Mouse (Mus musculus) left cerebral cortex, adult 2 months (tissue): ENCODE measurements around the gene Hrh1. TPM values are rescaled to one million over a fixed set of nuclear protein-coding genes. Genes with fewer than 3 reads are reported as not detected.
A peak's percentile ranks its signal among the peaks of the same experiment; 100 is the strongest.

Experiments used
- DNase-seq, 2 experiments: peaks; one replicate each; pipeline ENCODE4 v3.0.0; 2021 to 2022; ENCODE audit warnings: low spot score in 2 of 2, mixed read lengths in 1 of 2; ENCODE audit errors: extremely low spot score in 1 of 2
- H3K27ac ChIP-seq: fragments of 200-600 bp; 2 replicates; pipeline ENCODE4 v1.8.1; 2022
- H3K4me3 ChIP-seq: fragments of 200-600 bp; 2 replicates; pipeline ENCODE4 v1.8.1; 2022
- CTCF ChIP-seq: fragments of 200-600 bp; IDR thresholded peaks from 2 replicates; pipeline ENCODE4 v1.8.1; 2022; ENCODE audit warnings: antibody characterized with exemption, mild to moderate bottlenecking, moderate library complexity
- intact Hi-C: fragments of 180-260 bp; cut with DNase I; formaldehyde crosslinking; loops from one replicate; pipeline ENCODE4 v1.15.1; 2025
- total RNA-seq, 2 experiments: library from RNA; stranded (reverse); gene quantifications; 2 replicates each; pipeline ENCODE4 v1.2.3; 2021

Hrh1 gene
- total RNA-seq, 2 experiments from 2014 or later = 24.2 to 25.6 TPM

DNA sequence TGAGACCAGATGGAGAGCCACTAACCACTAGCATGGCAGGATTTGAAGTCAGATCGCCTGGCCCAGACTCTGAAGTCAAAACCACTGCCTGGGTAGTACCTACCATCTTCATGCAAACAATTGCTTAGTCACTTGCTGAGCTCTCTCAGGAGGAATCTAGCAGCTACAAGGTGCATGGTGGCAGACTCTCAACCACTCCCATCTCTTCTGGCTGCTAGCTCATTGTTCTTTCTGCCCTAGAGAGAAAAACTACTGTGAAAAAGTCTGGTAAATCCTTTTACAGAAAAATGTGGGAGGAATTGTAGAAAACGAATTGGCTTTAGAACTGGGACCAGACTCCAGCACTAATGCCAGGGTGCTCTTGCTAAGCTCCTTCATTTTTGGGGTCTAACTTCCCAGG, 7.6 kb upstream of the Hrh1 start:
- no peak overlapping the region for H3K4me3 ChIP-seq
- intact Hi-C loops = no loop called here
- TF ChIP-seq CTCF = no peak

DNA sequence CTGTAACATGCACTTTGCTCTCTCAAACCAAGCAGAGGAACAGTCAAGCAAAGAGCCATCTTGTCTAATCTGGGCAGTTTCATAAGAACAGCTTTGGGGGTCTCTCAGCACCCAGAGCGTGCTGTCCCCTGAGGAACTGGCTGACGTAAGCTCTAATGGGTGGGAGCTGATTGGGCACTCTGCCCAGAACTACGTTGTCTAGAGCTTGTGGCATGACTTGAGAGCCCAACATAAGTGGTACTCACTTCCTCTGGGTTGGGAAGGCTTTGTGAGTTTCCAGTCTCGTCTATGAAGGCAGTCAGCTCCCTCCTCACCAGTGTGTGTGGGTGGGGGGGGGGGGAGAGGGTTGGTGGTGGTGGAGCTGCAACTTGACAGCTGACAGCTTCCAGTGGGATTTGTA, 2.8 kb upstream of the Hrh1 start:
- no peak overlapping the region for H3K4me3 ChIP-seq
- TF ChIP-seq CTCF = no peak
- intact Hi-C loops = no loop called here
- no peak for DNase-seq
- no peak overlapping the region for H3K27ac ChIP-seq

More for the DNA sequence above, 7.6 kb upstream of the Hrh1 start:
- no peak overlapping the region for H3K27ac ChIP-seq
- no peak for DNase-seq

DNA sequence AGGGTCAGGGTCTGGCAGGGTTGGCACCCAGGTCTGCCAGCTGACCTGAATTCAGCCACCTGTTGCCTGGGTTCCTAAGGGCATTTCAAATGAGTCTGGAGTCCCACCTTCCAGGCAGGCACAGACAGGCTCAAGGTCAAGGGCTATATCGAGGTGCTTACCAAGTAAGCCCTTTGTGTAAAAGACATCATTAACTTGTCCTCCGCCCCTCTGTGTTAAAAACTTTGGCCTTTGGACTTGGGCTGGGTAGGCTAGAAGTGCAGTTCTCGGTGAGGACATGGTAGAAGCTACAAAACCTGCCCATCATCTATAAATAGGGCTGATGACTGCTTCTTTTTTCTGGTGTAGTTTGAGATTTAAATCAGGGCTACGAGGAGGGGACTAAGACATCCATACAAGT, 1.1 kb upstream of the Hrh1 start:
- DNase-seq = no peak
- Histone ChIP-seq H3K4me3 (no peak overlapping the region), H3K27ac (peak overlapping the region; percentile 53; the same call in 1 of the 2 replicates)
- TF ChIP-seq CTCF = no peak
- intact Hi-C loops = loop anchor here (2.0 kb wide), 1 partner anchor 28 kb away; no protein-coding TSS in a partner anchor

DNA sequence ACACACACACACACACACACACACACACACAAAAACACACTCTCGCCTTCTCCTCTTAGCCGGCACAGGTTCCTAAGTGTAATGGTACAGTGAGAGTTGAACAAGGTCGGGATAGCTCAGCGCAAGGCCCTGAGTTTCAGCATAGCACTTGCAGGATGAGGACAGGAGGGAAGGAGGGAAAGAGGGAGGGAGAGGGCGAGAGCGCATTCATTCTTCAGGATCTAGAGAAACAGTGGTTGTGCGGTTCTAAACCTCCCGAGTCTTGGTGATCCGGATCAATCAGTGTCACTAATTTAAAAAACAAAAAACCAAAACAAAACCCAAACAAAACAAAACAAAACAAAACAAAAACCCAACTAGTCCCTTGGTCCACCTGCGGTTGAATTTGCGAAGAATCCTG, 456 bp upstream of the Hrh1 start:
- H3K4me3 ChIP-seq = peak overlapping the region; percentile 64
- TF ChIP-seq CTCF = no peak
- intact Hi-C loops = loop anchor here (2.0 kb wide), 1 partner anchor 28 kb away; no protein-coding TSS in a partner anchor
- no peak for DNase-seq
- H3K27ac ChIP-seq = peak overlapping the region; percentile 81

DNA sequence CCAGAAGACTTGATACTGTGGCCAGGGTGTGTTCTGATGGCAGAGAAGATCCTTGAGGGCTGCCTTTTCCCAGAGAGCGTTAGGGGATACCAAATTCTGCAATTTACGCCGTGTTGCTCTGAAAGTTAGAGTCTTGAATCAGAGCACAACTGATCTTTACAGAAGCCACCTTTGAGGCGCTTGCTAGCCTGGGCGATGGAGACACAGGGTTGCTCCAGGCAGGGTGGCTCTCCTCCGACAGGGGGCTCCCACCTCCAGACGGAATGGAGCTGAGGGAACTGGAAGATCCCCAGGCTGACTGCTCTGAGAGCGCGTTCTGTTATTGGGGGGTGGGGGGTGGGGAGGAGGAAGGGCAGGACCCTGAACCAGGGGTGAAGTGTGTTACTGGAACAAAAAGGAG, 890 bp downstream of the Hrh1 start:
- TF ChIP-seq CTCF = peak; percentile 55
- intact Hi-C loops = loop anchor here (2.0 kb wide), 2 partner anchors 52 to 60 kb away; no protein-coding TSS in a partner anchor
- H3K27ac ChIP-seq = peak overlapping the region; percentile 81
- H3K4me3 ChIP-seq = peak overlapping the region; percentile 64
- DNase-seq = peak; percentile 70 to 71

DNA sequence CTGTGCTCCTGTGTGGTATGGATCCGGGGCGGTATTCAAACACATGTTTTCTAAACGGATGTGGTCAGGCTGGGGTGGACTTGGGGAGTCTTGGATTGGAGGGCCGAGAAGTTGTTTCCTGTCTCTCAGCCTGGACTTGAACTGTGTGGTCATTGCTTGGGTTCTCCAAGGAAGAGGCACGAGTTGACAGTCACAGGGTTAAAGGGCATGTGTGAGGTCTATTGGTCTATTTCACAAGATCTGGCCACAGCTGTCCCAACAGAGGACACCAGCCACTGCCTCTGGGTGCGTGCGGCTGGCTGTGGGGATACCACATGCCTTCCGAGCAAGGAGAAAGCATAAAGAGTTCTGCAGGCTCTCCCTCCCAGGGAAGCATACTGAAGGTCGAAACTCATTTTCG, 2.7 kb downstream of the Hrh1 start:
- H3K4me3 ChIP-seq = peak overlapping the region; percentile 64; the same call in 1 of the 2 replicates
- H3K27ac ChIP-seq = peak overlapping the region; percentile 81
- DNase-seq = no peak
- intact Hi-C loops = loop anchor here (5.0 kb wide), 3 partner anchors 47 to 312 kb away; no protein-coding TSS in a partner anchor
- no peak for TF ChIP-seq CTCF

DNA sequence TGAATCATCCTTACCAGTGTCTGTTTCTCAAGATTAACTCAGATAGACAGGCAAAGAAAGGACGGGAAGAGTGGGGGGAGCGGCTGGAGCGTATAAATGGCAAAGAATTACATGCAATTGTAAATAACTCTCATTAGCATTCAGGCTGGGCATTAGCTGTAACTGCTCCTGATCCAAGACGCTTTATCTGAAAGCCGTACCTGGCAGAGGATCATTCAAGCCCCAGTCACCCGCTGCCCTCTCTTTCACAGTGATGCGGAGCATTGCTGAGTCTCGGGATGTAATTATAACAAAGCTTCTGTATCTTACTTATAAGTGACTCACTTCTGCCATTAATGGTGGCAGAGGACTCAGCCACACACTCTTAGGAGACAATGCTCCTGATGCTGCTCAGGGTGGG, 3.1 kb downstream of the Hrh1 start:
- intact Hi-C loops = loop anchor here (5.0 kb wide), 3 partner anchors 46 to 311 kb away; no protein-coding TSS in a partner anchor
- no peak for TF ChIP-seq CTCF
- Histone ChIP-seq H3K4me3 (no peak overlapping the region), H3K27ac (peak overlapping the region; percentile 81)
- no peak for DNase-seq

DNA sequence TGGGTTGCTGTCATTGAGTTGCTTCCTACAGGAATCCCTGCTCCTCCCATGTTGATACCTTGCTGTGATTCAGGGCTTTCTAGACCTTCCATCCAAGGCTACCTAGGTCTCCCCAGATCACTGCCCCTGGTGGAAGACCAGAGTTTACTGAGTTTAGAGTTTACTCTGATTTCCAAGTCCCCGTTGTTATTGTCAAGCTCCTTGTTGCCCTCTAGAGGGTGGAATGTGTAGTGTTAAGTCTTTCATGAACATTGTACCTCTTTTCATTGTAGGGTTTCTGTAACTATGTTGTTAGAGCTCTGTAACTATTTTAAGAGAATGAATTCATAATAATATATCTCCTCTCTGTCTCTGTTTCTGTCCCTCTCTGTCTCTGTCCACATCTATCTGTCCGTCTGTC, 4.4 kb downstream of the Hrh1 start:
- intact Hi-C loops = loop anchor here (5.0 kb wide), 3 partner anchors 45 to 310 kb away; no protein-coding TSS in a partner anchor
- no peak for DNase-seq
- no peak overlapping the region for H3K4me3 ChIP-seq
- TF ChIP-seq CTCF = peak; percentile 36
- H3K27ac ChIP-seq = peak overlapping the region; percentile 25; the same call in 1 of the 2 replicates

DNA sequence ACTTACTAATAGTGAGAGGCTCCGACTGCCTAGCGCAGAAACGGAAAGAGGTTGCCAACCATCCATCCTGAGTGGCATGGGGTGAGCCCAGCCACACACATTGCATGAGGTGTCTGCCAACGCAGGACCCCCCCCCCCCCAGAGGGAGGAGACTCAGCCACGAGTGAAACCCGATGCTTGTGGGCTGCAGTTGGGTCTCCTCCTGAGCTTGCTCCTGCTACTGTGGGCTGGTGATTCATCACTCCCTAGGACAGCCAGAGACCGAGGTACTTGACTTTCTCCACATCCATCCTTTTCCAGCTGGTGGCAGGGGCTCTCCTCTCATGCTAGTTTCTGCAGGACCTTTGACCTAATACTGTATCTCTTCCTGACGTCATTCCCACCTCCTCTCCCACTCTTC, 5.9 kb downstream of the Hrh1 start:
- intact Hi-C loops = loop anchor here (5.0 kb wide), 3 partner anchors 44 to 309 kb away; no protein-coding TSS in a partner anchor
- TF ChIP-seq CTCF = no peak
- DNase-seq = no peak
- Histone ChIP-seq H3K27ac (peak overlapping the region; percentile 93), H3K4me3 (peak overlapping the region; percentile 22; the same call in 1 of the 2 replicates)

DNA sequence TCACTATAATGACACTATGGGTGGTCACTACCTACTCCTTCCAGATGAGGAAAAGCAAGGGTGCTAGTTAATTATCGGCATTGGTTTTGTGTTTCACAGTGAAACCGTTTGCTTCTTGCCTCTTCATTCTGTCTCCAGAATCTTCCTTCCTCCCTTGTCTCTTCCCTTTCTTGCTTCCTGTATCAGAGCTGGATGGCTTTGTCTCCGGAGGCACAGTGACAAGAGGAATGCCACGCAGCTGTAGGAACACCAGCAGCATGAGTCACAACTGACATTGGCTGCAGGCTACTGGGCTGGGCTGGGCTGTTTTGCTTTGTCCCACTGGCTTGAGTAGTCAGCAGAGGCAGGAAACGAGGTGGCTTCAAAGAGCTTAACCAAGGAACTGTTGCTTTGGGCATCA, 6.4 kb downstream of the Hrh1 start:
- no peak for DNase-seq
- H3K27ac ChIP-seq = peak overlapping the region; percentile 93
- peak overlapping the region; percentile 22; the same call in 1 of the 2 replicates for H3K4me3 ChIP-seq
- intact Hi-C loops = loop anchor here (5.0 kb wide), 3 partner anchors 43 to 308 kb away; no protein-coding TSS in a partner anchor
- TF ChIP-seq CTCF = no peak

DNA sequence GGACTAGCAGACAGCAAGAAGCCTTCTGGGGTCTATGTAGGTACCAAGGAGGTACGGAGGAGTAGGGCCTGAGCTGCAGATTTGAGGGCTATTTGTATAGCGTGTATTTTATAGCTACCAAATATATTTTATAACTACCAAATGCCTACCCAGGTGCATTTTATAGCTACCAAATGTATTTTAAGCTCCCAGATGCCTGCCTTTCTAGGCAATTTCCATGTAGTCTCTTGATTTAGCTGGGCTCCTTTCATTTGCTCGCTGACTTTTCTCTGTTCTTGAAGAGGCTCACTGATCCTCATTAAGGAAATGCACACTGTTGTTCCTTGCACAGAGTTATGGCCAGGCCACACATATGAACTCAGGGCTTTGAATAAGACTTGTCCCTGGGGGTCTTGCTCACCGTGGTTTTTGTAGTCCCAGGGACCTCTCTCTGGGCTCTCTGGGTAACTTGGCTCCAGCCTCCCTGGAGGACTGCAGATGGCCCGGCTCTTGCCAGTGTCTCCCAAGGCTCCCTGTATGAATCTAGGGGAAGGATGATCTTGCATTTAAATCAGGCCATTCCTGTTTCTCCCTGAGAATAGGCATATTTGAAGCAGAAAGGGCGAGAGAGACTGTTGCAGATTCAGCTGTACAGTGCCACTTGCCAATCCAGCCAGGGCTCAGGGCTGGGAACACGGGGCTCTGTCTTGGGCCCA, 7.2 kb downstream of the Hrh1 start:
- Histone ChIP-seq H3K27ac (peak overlapping the region; percentile 93), H3K4me3 (no peak overlapping the region)
- TF ChIP-seq CTCF = no peak
- intact Hi-C loops = loop anchor here (5.0 kb wide), 3 partner anchors 42 to 307 kb away; no protein-coding TSS in a partner anchor
- DNase-seq = no peak

DNA sequence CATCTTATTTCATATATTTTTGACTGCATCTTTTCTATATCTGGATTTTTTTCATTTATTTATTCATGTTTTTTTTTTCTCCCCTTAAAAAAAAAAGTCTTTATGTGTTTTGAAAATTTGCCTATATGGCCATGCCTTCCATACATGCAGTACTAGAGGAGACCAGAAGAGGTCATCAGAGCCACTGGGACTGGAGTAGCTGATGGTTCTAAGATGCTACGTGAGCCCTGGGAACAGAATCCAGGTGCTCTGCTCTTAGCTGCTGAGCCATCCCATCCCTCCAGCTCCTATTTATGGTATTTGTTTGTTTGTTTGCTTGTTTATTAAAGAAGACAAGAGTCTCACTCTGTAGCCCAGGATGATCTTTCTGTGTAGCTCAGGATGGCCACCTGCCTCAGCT, 8.9 kb downstream of the Hrh1 start:
- Histone ChIP-seq H3K4me3 (no peak overlapping the region), H3K27ac (peak overlapping the region; percentile 1)
- intact Hi-C loops = no loop called here
- TF ChIP-seq CTCF = peak; percentile 59
- no peak for DNase-seq
